Mouse (Mus musculus) neural tube, embryonic 14.5 days (tissue): ENCODE measurements around the gene V1ra8. TPM values are rescaled to one million over a fixed set of nuclear protein-coding genes. Genes with fewer than 3 reads are reported as not detected.

Source experiments
- polyA plus RNA-seq: library from polyadenylated mRNA; unstranded; fragments of >200 nt; fragmentation: Nextera tagmentation; extraction: Ambion mirVana; gene quantifications from 2 replicates; pipeline ENCODE4 v1.2.1, GENCODE M21; 2014

Gene V1ra8
- polyA plus RNA-seq, 1 experiment from 2014 or later = not detected

Other genes with a start within 250 kb of the V1ra8 start
- gene Vmn1r46, start 233.5 kb upstream of the V1ra8 start, polyA plus RNA-seq = not detected in 2 replicates
- not detected in 2 replicates for gene Vmn1r47, start 186.6 kb upstream of the V1ra8 start, polyA plus RNA-seq
- gene Vmn1r48, start 166.0 kb upstream of the V1ra8 start, polyA plus RNA-seq = not detected in 2 replicates
- not detected in 2 replicates for gene Vmn1r49, start 124.3 kb upstream of the V1ra8 start, polyA plus RNA-seq
- gene Vmn1r50, start 101.4 kb upstream of the V1ra8 start, polyA plus RNA-seq = not detected in 2 replicates
- gene Vmn1r51, start 80.2 kb upstream of the V1ra8 start, polyA plus RNA-seq = 0.05 TPM in 1 of 2 replicates, not detected in the other
- not detected in 2 replicates for gene Vmn1r52, start 28.0 kb upstream of the V1ra8 start, polyA plus RNA-seq
- gene Vmn1r53, start 21.6 kb downstream of the V1ra8 start, polyA plus RNA-seq = not detected in 2 replicates
- gene Vmn1r54, start 43.5 kb downstream of the V1ra8 start, polyA plus RNA-seq = not detected in 2 replicates
- gene BC048671, start 98.4 kb downstream of the V1ra8 start, polyA plus RNA-seq = not detected in 2 replicates
- 0.21 and 0.28 TPM in 2 replicates for gene Chst13, start 122.4 kb downstream of the V1ra8 start, polyA plus RNA-seq
- gene Uroc1, start 130.5 kb downstream of the V1ra8 start, polyA plus RNA-seq = not detected in 2 replicates
- 13.7 and 16.4 TPM in 2 replicates for gene Zxdc, start 166.7 kb downstream of the V1ra8 start, polyA plus RNA-seq
- 7.4 and 8.5 TPM in 2 replicates for gene Cfap100, start 226.0 kb downstream of the V1ra8 start, polyA plus RNA-seq